Mouse (Mus musculus) midbrain, embryonic 10.5 days (tissue): ENCODE data around the gene Padi2. TPM values are rescaled to one million over a fixed set of nuclear protein-coding genes. Genes with fewer than 3 reads are reported as not detected.

Source experiments
- DNase-seq: peaks from one replicate; pipeline ENCODE4 v3.0.0-alpha.2; 2017; ENCODE audit warnings: low spot score
- H3K27ac ChIP-seq: fragments of 300-500 bp; sonication (generic); replicated peaks from 2 replicates; pipeline ENCODE4 v1.5.1; 2016; ENCODE audit warnings: mild to moderate bottlenecking
- H3K27me3 ChIP-seq: fragments of 300-500 bp; sonication (generic); 2 replicates; pipeline ENCODE4 v1.6.1; 2016; ENCODE audit warnings: low read depth, mild to moderate bottlenecking; ENCODE audit not compliant: poor library complexity, severe bottlenecking
- H3K36me3 ChIP-seq: fragments of 300-500 bp; sonication (generic); 2 replicates; pipeline ENCODE4 v1.6.1; 2016; ENCODE audit warnings: mild to moderate bottlenecking, moderate library complexity
- H3K4me1 ChIP-seq: fragments of 300-500 bp; sonication (generic); 2 replicates; pipeline ENCODE4 v1.6.1; 2016
- H3K4me3 ChIP-seq: fragments of 300-500 bp; sonication (generic); 2 replicates; pipeline ENCODE4 v1.5.1; 2016; ENCODE audit warnings: mild to moderate bottlenecking, moderate library complexity
- H3K9me3 ChIP-seq: fragments of 300-500 bp; sonication (generic); replicated peaks from 2 replicates; pipeline ENCODE4 v1.6.1; 2016; ENCODE audit warnings: mild to moderate bottlenecking
- WGBS: fragments of 180-500 bp; shearing (Covaris S2); methylation state at CpG from one replicate; pipeline ENCODE4 v1.1.7; 2016; 5-methylcytosine and 5-hydroxymethylcytosine counted together
- polyA plus RNA-seq: library from polyadenylated mRNA; unstranded; fragments of >200 nt; fragmentation: Nextera tagmentation; extraction: Ambion mirVana; gene quantifications from 2 replicates; pipeline ENCODE4 v1.2.1, GENCODE M21; 2016

Padi2 gene
- polyA plus RNA-seq, 1 experiment from 2014 or later, result 0.15 TPM

DNA sequence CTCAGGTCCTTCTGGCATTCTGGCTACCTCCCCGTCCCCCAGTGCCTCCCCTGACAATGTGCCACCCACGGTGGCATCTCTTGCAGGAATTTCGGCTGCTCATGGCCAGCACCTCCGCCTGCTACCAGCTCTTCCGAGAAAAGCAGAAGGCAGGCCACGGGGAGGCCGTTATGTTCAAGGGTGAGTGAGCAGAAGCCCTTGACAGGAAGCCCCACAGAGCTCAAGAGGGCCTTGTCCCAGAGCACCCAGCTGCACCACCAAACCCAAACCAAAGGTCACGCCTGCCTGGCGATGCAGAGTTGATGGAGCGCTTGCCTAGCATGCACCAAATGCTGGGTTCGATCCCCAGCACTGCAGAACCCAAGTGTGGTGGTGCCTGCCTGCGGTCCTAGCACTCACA, 38.2 kb downstream of the Padi2 start:
- 92% methylated on average over 12 of the region's 12 CpGs for WGBS
- Histone ChIP-seq H3K27ac (no peak overlapping the region), H3K27me3 (no peaks in the 10 kb centered on the region), H3K4me3 (no peak overlapping the region), H3K9me3 (peaks cover 10% of the 10 kb centered on the region; the same call in 1 of the 2 replicates), H3K36me3 (no peaks in the 10 kb centered on the region), H3K4me1 (peaks cover 6% of the 10 kb centered on the region; the same call in 1 of the 2 replicates)
- no peak for DNase-seq

DNA sequence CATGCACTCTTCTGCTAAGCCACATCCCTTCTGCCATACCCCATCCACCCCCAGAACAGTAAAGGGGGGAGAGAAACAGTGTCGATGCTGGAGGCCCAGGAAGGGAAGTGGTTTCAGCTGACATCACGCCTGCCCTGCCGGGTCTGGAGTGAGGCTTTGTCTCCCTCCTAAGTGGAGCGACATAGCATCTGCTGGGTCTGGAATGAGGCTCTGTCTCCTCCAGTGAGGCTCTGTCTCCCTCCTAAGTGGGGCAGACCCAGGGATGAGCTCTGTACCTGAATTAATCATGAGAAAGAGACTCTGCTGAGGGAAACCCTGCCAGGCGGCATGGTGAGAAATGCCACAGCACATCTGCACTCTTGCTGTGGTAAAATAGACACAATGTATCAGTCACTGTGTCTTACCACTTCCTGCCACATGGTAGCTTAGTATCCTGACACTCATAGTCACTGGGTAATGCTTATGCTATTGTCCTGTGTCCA, 38.9 kb downstream of the Padi2 start:
- 93% methylated on average over 5 of the region's 5 CpGs for whole genome bisulfite sequencing
- no peak for DNase-seq
- Histone ChIP-seq H3K36me3 (no peaks in the 10 kb centered on the region), H3K4me1 (peaks cover 8% of the 10 kb centered on the region; the same call in 1 of the 2 replicates), H3K27ac (no peak overlapping the region), H3K9me3 (peaks cover 10% of the 10 kb centered on the region; the same call in 1 of the 2 replicates), H3K27me3 (no peaks in the 10 kb centered on the region), H3K4me3 (no peak overlapping the region)

DNA sequence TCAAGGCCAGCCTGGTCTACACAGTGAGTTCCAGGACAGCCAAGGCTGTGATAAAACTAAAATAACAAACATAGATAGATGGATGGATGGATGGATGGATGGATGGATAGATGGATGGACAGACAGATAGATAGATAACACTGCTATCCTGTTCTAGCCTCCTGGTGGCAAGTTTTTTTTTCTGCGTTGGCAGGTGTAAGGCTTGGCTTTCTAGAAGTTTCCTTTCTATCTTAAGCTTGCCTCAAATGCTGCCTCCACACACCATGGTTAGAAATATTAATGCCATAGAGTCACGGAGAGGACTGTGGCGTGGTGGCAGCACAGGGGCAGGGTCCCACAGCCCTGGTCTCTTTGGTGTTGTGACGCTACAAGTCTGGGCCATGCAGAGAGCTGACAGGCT, 39.4 kb downstream of the Padi2 start:
- Histone ChIP-seq H3K36me3 (no peaks in the 10 kb centered on the region), H3K27me3 (no peaks in the 10 kb centered on the region), H3K4me3 (no peak overlapping the region), H3K4me1 (peaks cover 8% of the 10 kb centered on the region; the same call in 1 of the 2 replicates), H3K9me3 (peaks cover 10% of the 10 kb centered on the region; the same call in 1 of the 2 replicates), H3K27ac (no peak overlapping the region)
- 91% methylated on average over 4 of the region's 4 CpGs for WGBS
- DNase-seq, result no peak

DNA sequence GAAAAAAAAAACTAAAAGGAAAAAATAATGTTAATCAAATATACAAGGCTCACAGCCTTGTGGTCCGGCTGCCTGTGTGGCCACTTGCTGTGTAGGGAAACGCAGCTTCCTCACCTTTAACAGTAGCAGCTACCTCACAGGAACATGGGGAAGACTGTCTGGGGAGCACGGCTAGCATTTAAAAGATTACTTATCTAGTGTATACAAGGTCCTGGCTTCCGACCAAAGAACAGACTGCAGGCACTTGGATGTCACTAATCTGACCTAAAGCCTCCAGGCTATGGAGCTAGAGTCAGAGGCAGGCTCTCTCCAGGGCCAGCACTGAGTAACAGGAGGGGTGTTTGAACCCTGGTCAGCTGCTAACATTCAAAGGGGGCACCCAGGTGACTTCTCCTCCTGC, 39.9 kb downstream of the Padi2 start:
- H3K4me1 ChIP-seq, result peaks cover 8% of the 10 kb centered on the region; the same call in 1 of the 2 replicates
- H3K27me3 ChIP-seq, result no peaks in the 10 kb centered on the region
- WGBS, result 90% methylated on average over 4 of the region's 4 CpGs
- H3K9me3 ChIP-seq, result peaks cover 10% of the 10 kb centered on the region; the same call in 1 of the 2 replicates
- H3K27ac ChIP-seq, result no peak overlapping the region
- DNase-seq, result no peak
- no peak overlapping the region for H3K4me3 ChIP-seq
- no peaks in the 10 kb centered on the region for H3K36me3 ChIP-seq

DNA sequence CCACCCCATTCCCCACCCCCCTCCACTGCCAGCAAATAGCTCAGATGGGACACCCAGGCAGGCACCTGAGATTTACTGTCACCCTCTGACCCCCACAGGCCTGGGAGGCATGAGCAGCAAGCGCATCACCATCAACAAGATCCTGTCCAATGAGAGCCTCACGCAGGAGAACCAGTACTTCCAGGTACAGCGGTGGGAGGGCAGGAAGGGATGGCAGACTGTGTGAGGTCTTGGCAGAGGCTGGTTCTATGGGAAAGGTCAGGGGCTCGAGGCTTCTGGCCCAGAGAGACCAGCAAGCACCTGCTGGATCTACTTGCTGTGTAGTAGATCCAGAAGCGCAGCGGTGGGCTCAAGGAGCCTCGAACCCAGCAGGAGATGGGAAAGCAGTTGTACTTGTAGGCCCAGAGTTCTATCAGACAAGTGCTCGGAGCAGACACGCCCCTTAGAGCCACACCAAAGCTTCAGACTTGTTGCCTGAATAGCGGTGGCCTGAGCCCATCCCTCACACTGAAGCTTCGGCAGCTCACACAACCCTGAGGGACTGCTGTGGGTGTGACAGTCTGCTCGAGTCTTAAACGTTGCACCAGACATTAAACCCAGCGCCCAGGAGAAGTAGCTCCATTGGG, 40.5 kb downstream of the Padi2 start:
- Histone ChIP-seq H3K4me3 (no peak overlapping the region), H3K4me1 (peaks cover 8% of the 10 kb centered on the region; the same call in 1 of the 2 replicates), H3K9me3 (peaks cover 10% of the 10 kb centered on the region; the same call in 1 of the 2 replicates), H3K27me3 (no peaks in the 10 kb centered on the region), H3K36me3 (no peaks in the 10 kb centered on the region), H3K27ac (no peak overlapping the region)
- WGBS, result 83% methylated on average over 14 of the region's 14 CpGs
- DNase-seq, result no peak

DNA sequence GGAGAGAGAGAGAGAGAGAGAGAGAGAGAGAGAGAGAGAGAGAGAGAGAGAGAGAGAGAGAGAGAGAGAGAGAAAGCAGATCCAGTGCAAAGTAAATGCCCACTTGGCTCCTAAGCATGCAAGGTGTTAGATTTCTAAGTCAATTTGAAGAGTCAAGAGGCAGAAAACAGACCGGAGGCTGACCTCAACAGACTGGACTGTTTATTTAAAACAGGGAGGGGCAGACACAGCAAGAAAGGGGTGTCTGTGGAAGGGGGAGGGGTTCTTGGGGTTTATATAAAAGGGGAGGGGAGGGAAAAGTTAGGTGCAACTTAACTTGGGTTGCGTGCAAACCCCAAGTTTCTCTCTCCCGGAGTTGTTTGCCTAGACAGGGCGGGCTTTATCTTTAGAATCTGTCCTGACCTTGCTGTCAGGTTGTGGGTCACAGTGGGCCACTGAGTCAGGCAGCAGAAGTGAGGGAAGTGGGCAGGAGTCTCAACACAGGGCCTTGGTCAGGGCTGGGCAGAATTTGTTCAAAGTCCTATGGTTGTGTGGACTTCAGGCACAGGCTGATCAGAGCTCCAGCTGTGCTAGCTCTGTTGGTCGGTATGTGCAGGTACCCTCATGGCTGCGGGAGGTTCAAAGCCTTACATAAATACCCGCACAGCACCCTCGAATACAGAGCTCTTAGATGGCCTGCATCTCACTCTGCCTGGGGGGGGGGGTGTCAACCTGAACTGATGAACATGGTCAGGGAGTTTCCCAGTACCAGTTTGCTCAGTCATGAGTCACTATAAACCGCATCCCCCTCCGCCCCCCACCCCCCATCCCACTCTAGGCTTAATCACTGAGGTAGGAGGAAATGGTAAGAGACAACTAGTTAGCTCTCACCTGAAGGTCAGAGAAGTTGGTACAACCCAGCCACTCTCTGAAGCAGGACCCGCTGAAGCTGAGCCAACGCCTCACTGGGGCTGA, 41.6 kb downstream of the Padi2 start:
- Histone ChIP-seq H3K4me3 (no peak overlapping the region), H3K27me3 (no peaks in the 10 kb centered on the region), H3K9me3 (peaks cover 10% of the 10 kb centered on the region; the same call in 1 of the 2 replicates), H3K4me1 (peaks cover 8% of the 10 kb centered on the region; the same call in 1 of the 2 replicates), H3K36me3 (no peaks in the 10 kb centered on the region), H3K27ac (no peak overlapping the region)
- DNase-seq, result no peak
- WGBS, result 90% methylated on average over 12 of the region's 12 CpGs

DNA sequence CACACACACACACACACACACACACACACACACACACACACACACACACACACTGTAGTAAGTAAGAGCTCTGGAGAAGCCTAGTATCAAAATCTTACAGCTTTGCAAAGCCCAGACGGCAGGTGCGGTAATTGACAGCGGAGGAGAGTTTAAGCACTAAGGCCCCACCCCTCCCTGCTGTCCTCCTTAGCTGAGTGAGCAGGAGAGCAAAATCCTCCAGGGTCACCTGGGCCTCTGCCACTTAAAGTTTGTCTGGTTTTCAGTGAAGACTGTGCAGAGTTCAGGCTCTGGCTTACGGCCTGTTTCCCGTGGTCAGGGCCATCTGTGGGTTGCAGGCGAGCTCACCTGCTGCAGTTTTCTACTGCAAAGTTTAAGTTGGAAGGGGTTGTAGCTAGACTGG, 42.3 kb downstream of the Padi2 start:
- WGBS, result 90% methylated on average over 6 of the region's 6 CpGs
- DNase-seq, result no peak
- Histone ChIP-seq H3K4me1 (peaks cover 8% of the 10 kb centered on the region; the same call in 1 of the 2 replicates), H3K27me3 (no peaks in the 10 kb centered on the region), H3K27ac (no peak overlapping the region; the same call in 1 of the 2 replicates), H3K36me3 (no peaks in the 10 kb centered on the region), H3K9me3 (peaks cover 10% of the 10 kb centered on the region; the same call in 1 of the 2 replicates), H3K4me3 (no peak overlapping the region)

DNA sequence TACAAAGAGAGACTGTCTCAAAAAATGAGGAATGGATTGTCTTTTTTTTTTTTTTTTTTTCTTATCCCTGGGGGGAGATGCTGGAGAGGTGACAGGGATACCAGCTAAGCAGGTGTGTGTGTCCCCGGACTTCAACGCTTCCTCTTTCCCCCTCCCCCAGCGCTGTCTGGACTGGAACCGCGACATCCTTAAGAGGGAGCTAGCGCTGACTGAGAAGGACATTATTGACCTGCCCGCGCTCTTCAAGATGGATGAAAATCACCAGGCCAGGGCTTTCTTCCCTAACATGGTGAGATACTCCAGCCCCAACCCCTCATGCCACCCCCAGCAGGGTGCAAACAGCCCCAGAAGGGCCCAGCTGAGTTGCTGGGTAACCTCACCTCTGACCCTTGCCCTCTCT, 42.9 kb downstream of the Padi2 start:
- Histone ChIP-seq H3K4me1 (peaks cover 8% of the 10 kb centered on the region; the same call in 1 of the 2 replicates), H3K9me3 (peaks cover 6% of the 10 kb centered on the region; the same call in 1 of the 2 replicates), H3K36me3 (no peaks in the 10 kb centered on the region), H3K27ac (no peak overlapping the region), H3K4me3 (no peak overlapping the region), H3K27me3 (no peaks in the 10 kb centered on the region)
- WGBS, result 81% methylated on average over 8 of the region's 8 CpGs
- no peak for DNase-seq

DNA sequence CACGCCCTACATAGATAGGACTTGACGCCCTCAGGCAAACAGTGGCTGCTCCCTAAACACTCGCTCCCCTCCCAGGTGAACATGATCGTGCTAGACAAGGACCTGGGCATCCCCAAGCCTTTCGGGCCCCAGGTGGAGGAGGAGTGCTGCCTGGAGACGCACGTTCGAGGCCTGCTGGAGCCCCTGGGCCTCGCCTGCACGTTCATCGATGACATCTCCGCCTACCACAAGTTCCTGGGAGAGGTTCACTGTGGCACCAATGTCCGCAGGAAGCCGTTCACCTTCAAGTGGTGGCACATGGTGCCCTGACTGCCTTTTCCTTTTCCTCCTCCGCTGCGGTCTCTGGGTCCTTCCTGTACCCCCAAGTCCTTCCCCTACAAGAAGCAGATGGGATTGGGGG, 43.5 kb downstream of the Padi2 start:
- H3K36me3 ChIP-seq, result no peaks in the 10 kb centered on the region
- no peak overlapping the region for H3K4me3 ChIP-seq
- no peaks in the 10 kb centered on the region for H3K27me3 ChIP-seq
- H3K4me1 ChIP-seq, result peaks cover 8% of the 10 kb centered on the region; the same call in 1 of the 2 replicates
- DNase-seq, result no peak
- H3K27ac ChIP-seq, result no peak overlapping the region
- 0 out of 2 replicates have a peak, but pooled peaks cover under 1% of the 10 kb centered on the region for H3K9me3 ChIP-seq
- WGBS, result 89% methylated on average over 16 of the region's 16 CpGs

DNA sequence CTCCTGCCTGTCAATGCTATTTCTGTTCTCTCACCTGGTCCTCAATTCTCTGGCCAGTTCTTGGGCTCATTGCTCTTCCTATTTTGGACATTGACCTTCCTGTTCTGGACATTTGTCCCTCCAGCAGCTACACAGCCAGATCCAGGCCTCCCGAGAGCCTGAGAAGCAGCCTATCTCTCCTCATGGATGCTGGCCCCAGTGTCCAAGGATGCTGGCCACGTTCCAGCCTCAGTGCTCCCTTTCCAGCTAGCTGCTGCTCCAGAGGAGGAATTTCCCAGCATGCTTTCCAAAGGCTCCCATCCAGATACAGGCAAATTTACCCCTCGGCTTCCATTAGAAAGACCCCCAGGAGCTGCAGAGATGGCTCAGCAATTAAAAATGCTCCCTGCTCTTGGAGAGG, 44.4 kb downstream of the Padi2 start:
- H3K27ac ChIP-seq, result no peak overlapping the region
- no peak for DNase-seq
- H3K4me3 ChIP-seq, result no peak overlapping the region
- H3K9me3 ChIP-seq, result no peaks in the 10 kb centered on the region
- 89% methylated on average over 3 of the region's 3 CpGs for WGBS
- H3K27me3 ChIP-seq, result no peaks in the 10 kb centered on the region
- peaks cover 8% of the 10 kb centered on the region; the same call in 1 of the 2 replicates for H3K4me1 ChIP-seq
- no peaks in the 10 kb centered on the region for H3K36me3 ChIP-seq

DNA sequence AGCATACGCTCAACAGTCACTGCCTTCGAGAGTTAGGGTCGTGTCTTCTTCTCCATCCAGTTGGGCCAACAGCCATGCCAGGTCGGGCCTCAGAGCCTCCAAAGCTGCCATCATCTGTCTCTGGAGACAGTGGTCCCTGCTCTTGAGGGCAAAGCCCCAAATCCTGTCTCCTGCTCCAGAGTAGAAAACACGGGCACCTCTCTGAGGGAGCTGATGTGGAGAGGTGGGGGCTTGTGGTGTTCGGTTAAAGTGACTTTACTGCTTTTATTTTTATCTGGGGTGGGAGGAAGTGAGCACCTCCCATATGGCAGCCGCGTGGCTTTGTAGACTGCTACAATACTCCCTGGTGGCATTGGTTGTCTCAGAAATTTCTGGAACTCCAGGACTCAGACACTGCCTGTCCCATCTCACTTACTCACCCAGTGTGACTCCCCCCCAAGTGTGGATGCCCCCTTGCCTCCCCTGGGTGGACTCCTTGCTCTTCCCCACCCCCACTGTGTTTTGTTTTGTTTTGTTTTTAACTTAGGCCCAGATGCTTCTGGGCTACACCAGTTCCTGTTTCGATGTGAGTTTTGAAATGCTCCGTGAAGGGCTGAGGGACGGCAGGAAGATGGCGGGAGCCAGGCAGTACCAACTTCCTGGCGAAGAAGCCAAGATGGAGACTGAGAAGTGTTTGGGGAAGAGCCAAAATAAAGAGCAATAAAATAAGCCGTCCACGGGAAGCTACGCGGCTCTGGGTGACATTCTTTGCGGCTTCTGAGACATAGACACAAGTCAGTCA, 45.9 kb downstream of the Padi2 start:
- Histone ChIP-seq H3K4me1 (peaks cover 10% of the 10 kb centered on the region), H3K4me3 (no peak overlapping the region), H3K27me3 (peaks cover 4% of the 10 kb centered on the region; the same call in 1 of the 2 replicates), H3K27ac (no peak overlapping the region), H3K9me3 (no peaks in the 10 kb centered on the region), H3K36me3 (no peaks in the 10 kb centered on the region)
- no peak for DNase-seq
- WGBS, result 92% methylated on average over 18 of the region's 18 CpGs

DNA sequence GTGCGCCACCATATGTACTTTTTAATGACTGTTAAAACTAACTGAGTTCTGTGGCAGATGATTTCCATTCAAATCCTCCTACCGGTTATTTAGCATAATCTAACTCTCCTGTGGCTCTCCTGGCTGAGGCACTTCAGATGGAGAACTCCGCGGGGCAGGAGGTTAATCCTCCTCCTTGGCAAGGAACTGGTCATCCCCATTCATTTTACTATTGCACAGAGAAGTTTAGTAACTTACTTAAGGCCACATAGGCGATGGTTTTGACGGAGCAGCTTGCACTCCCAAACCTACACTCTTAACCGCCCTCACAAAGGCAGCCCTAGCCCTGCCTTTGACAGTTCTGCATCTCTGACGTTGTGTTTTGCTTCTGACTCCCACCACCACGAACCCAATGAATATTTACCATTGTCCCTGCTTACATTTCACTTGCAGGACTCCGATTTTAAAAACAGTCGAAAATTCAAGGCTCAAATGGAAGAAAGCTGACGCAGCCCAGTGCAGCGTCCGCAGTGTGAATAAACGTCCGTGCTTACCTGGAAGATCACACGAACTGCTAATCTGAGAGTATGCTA, 51.1 kb downstream of the Padi2 start:
- peaks cover 38% of the 10 kb centered on the region for H3K4me1 ChIP-seq
- H3K36me3 ChIP-seq, result no peaks in the 10 kb centered on the region
- peak overlapping the region; percentile 76 for H3K27ac ChIP-seq
- peak overlapping the region; percentile 53 for H3K4me3 ChIP-seq
- no peaks in the 10 kb centered on the region for H3K9me3 ChIP-seq
- peak; percentile 33 for DNase-seq
- H3K27me3 ChIP-seq, result peaks cover 4% of the 10 kb centered on the region; the same call in 1 of the 2 replicates
- 4% methylated on average over 17 of the region's 17 CpGs for WGBS
